Mouse (Mus musculus) embryonic fibroblast, embryonic 13.5 days (primary cell): ENCODE measurements around the gene Arrb1.

Source experiments
- CTCF ChIP-seq: IDR thresholded peaks from 2 replicates; pipeline ENCODE4 v1.5.1; 2011; ENCODE audit warnings: mild to moderate bottlenecking, control low read depth, low read length, moderate library complexity, borderline replicate concordance; ENCODE audit not compliant: insufficient read depth
- POLR2A ChIP-seq: IDR thresholded peaks from 2 replicates; pipeline ENCODE4 v1.6.1; 2011; ENCODE audit warnings: low read depth, mild to moderate bottlenecking, control low read depth, low read length, moderate library complexity

DNA sequence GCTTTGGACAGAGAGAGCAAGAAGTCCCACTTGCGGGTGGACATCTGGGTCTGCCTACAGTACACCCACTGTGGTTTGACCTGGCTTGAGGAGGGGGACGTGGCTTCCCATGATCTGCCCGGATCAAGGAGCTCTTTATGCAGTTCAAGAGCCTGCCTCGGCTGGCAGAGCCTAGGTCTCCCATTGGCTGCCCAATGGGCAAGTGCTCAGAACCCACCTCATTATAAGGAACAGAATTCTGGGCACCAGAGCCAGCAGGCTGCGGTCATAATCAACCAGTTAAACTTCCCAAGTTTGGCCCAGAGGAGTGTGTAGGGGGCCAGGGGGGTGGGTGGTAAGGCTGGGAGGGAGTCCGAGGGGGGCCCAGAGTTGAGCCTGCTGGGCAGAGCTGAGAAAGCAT, 9.0 kb downstream of the Arrb1 start:
- no peak for TF ChIP-seq CTCF
- no peak for TF ChIP-seq POLR2A
